Mouse (Mus musculus): ENCODE measurements around the gene Crim1. TPM values are rescaled to one million over a fixed set of nuclear protein-coding genes. Genes with fewer than 3 reads are reported as not detected.

Crim1 gene
- total RNA-seq, 1 experiment: 61.7 TPM

- peak; percentile 9 for DNase-seq (ENCODE audit: low read depth, low spot score)
Measured at GRCm38 (mm10) chr17:78201221-78202058, 1.4 kb downstream of the Crim1 start.

GRCm38 (mm10) chr17:78202221-78202620, 2.2 kb downstream of the Crim1 start:
- in situ Hi-C loops (cut with MboI; ENCODE audit: low sequenced_read_pairs in 2 of 2, unreplicated experiment in 2 of 2): no loop called here
- Histone ChIP-seq H3K36me3 (ENCODE audit: control insufficient read depth, insufficient read depth, low read length, poor library complexity, severe bottlenecking) (no peaks in the 10 kb centered on the region), H3K4me1 (ENCODE audit: control insufficient read depth in 2 of 2, insufficient read depth in 2 of 2, low read length in 2 of 2, poor library complexity in 1 of 2) (no peaks in the 10 kb centered on the region; a peak in 1 of 4 replicates), H3K4me3 (ENCODE audit: insufficient read depth in 1 of 2, low read depth in 1 of 2, low read length in 2 of 2, poor library complexity in 1 of 2, severe bottlenecking in 1 of 2) (no peak overlapping the region), H3K27ac (ENCODE audit: insufficient read depth, low read depth, low read length, poor library complexity, severe bottlenecking) (no peak overlapping the region), H3K9ac (ENCODE audit: insufficient read depth, low read depth, low read length, poor library complexity, severe bottlenecking) (no peak overlapping the region), H3K9me3 (ENCODE audit: control insufficient read depth, insufficient read depth, low read depth, low read length) (no peaks in the 10 kb centered on the region)
- no peak for DNase-seq (ENCODE audit: low read depth, low spot score)
- no peak for TF ChIP-seq ZC3H11A (IDR thresholded peaks at IDR 0.05; ENCODE audit: borderline replicate concordance, low read depth, low read length)
- no peak for TF ChIP-seq MAFK (IDR thresholded peaks at IDR 0.05; ENCODE audit: insufficient read depth, low read depth, low read length)
- no peak for TF ChIP-seq CHD2 (IDR thresholded peaks at IDR 0.05; ENCODE audit: low read depth, low read length)
- no peak for TF ChIP-seq ZNF384 (IDR thresholded peaks at IDR 0.05; ENCODE audit: low read depth, low read length)
- no peak for TF ChIP-seq HCFC1 (IDR thresholded peaks at IDR 0.05; ENCODE audit: borderline replicate concordance, insufficient read depth, low read length)

More at GRCm38 (mm10) chr17:78201221-78202058, 1.4 kb downstream of the Crim1 start:
- in situ Hi-C loops (cut with MboI; ENCODE audit: low sequenced_read_pairs in 2 of 2, unreplicated experiment in 2 of 2): no loop called here
- Histone ChIP-seq H3K4me1 (ENCODE audit: control insufficient read depth in 2 of 2, insufficient read depth in 2 of 2, low read length in 2 of 2, poor library complexity in 1 of 2) (no peaks in the 10 kb centered on the region; a peak in 1 of 4 replicates), H3K4me3 (ENCODE audit: insufficient read depth in 1 of 2, low read depth in 1 of 2, low read length in 2 of 2, poor library complexity in 1 of 2, severe bottlenecking in 1 of 2) (peak overlapping the region; percentile 82 to 90), H3K27ac (ENCODE audit: insufficient read depth, low read depth, low read length, poor library complexity, severe bottlenecking) (no peak overlapping the region), H3K36me3 (ENCODE audit: control insufficient read depth, insufficient read depth, low read length, poor library complexity, severe bottlenecking) (no peaks in the 10 kb centered on the region), H3K9ac (ENCODE audit: insufficient read depth, low read depth, low read length, poor library complexity, severe bottlenecking) (peak overlapping the region; percentile 86), H3K9me3 (ENCODE audit: control insufficient read depth, insufficient read depth, low read depth, low read length) (no peaks in the 10 kb centered on the region)
- TF ChIP-seq HCFC1 (IDR thresholded peaks at IDR 0.05; ENCODE audit: borderline replicate concordance, insufficient read depth, low read length): no peak
- TF ChIP-seq ZNF384 (IDR thresholded peaks at IDR 0.05; ENCODE audit: low read depth, low read length): 0 out of 2 replicates have a peak, but pooled peaks have one; percentile 60
- no peak for TF ChIP-seq ZC3H11A (IDR thresholded peaks at IDR 0.05; ENCODE audit: borderline replicate concordance, low read depth, low read length)

GRCm38 (mm10) chr17:78202756-78203155, 2.7 kb downstream of the Crim1 start:
- DNase-seq (ENCODE audit: low read depth, low spot score): no peak
- Histone ChIP-seq H3K4me3 (ENCODE audit: insufficient read depth in 1 of 2, low read depth in 1 of 2, low read length in 2 of 2, poor library complexity in 1 of 2, severe bottlenecking in 1 of 2) (no peak overlapping the region), H3K9me3 (ENCODE audit: control insufficient read depth, insufficient read depth, low read depth, low read length) (no peaks in the 10 kb centered on the region), H3K9ac (ENCODE audit: insufficient read depth, low read depth, low read length, poor library complexity, severe bottlenecking) (no peak overlapping the region), H3K27ac (ENCODE audit: insufficient read depth, low read depth, low read length, poor library complexity, severe bottlenecking) (no peak overlapping the region), H3K4me1 (ENCODE audit: control insufficient read depth in 2 of 2, insufficient read depth in 2 of 2, low read length in 2 of 2, poor library complexity in 1 of 2) (no peaks in the 10 kb centered on the region; a peak in 1 of 4 replicates), H3K36me3 (ENCODE audit: control insufficient read depth, insufficient read depth, low read length, poor library complexity, severe bottlenecking) (no peaks in the 10 kb centered on the region)
- TF ChIP-seq HCFC1 (IDR thresholded peaks at IDR 0.05; ENCODE audit: borderline replicate concordance, insufficient read depth, low read length) (no peak), ZNF384 (IDR thresholded peaks at IDR 0.05; ENCODE audit: low read depth, low read length) (no peak), ZC3H11A (IDR thresholded peaks at IDR 0.05; ENCODE audit: borderline replicate concordance, low read depth, low read length) (no peak), MAFK (IDR thresholded peaks at IDR 0.05; ENCODE audit: insufficient read depth, low read depth, low read length) (no peak), CHD2 (IDR thresholded peaks at IDR 0.05; ENCODE audit: low read depth, low read length) (no peak)
- in situ Hi-C loops (cut with MboI; ENCODE audit: low sequenced_read_pairs in 2 of 2, unreplicated experiment in 2 of 2): no loop called here

- in situ Hi-C loops (cut with MboI; ENCODE audit: low sequenced_read_pairs in 2 of 2, unreplicated experiment in 2 of 2): no loop called here
- no peaks in the 10 kb centered on the region; a peak in 1 of 4 replicates for H3K4me1 ChIP-seq (ENCODE audit: control insufficient read depth in 2 of 2, insufficient read depth in 2 of 2, low read length in 2 of 2, poor library complexity in 1 of 2)
- no peaks in the 10 kb centered on the region for H3K9me3 ChIP-seq (ENCODE audit: control insufficient read depth, insufficient read depth, low read depth, low read length)
- no peak for DNase-seq (ENCODE audit: low read depth, low spot score)
- H3K4me3 ChIP-seq (ENCODE audit: insufficient read depth in 1 of 2, low read depth in 1 of 2, low read length in 2 of 2, poor library complexity in 1 of 2, severe bottlenecking in 1 of 2): no peak overlapping the region
- H3K36me3 ChIP-seq (ENCODE audit: control insufficient read depth, insufficient read depth, low read length, poor library complexity, severe bottlenecking): no peaks in the 10 kb centered on the region
- TF ChIP-seq CHD2 (IDR thresholded peaks at IDR 0.05; ENCODE audit: low read depth, low read length): no peak
- no peak for TF ChIP-seq HCFC1 (IDR thresholded peaks at IDR 0.05; ENCODE audit: borderline replicate concordance, insufficient read depth, low read length)
- TF ChIP-seq ZC3H11A (IDR thresholded peaks at IDR 0.05; ENCODE audit: borderline replicate concordance, low read depth, low read length): no peak
- TF ChIP-seq ZNF384 (IDR thresholded peaks at IDR 0.05; ENCODE audit: low read depth, low read length): no peak
- TF ChIP-seq MAFK (IDR thresholded peaks at IDR 0.05; ENCODE audit: insufficient read depth, low read depth, low read length): no peak
- no peak overlapping the region for H3K27ac ChIP-seq (ENCODE audit: insufficient read depth, low read depth, low read length, poor library complexity, severe bottlenecking)
- no peak overlapping the region for H3K9ac ChIP-seq (ENCODE audit: insufficient read depth, low read depth, low read length, poor library complexity, severe bottlenecking)
Measured at GRCm38 (mm10) chr17:78203478-78203877, 3.4 kb downstream of the Crim1 start.
